10 mouse cellular contexts compared by ENCODE assay signal in the genomic region with DNA sequence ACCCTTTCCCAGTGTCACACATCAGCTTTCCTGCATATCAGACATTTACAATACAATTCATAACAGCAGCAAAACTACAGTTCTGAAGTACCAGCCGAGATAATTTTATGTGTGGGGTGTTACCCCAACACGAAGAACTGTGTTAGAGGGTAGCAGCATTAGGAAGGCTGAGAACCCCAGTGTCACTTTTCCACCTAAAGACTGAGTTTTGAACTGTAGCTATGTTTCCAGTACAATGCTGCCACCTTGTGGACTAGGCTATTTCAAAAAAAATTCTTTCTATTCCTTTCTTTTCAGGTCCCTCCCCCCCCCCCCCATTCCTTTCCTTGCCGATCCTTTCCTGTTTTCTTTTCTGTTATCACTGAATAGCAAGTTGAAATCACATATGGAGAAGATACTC. TPM values are rescaled to one million over a fixed set of nuclear protein-coding genes. Genes with fewer than 3 reads are reported as not detected.
A peak's percentile ranks its signal among the peaks of the same experiment; 100 is the strongest.
DNase-seq lines count a peak whose midpoint lies in the region; ATAC-seq and TF ChIP-seq lines count a peak whose summit lies in the region.
"Had no signal": no experiment of that assay in that cellular context is flagged by ENCODE, and none has a peak within 500 bp of the region (broad histone marks: within the 10 kb centered on the region; RNA-seq: fewer than 3 reads in every experiment).

No protein-coding gene starts in this region.

- no peak overlapping the region for H3K4me2 ChIP-seq in midbrain, embryonic 14.5 days (ENCODE audit: low read length)
- no peak overlapping the region for H3K4me2 ChIP-seq in midbrain, embryonic 13.5 days (replicated peaks)
- no peak overlapping the region for H3K4me2 ChIP-seq in lung, postnatal 0 days (replicated peaks; ENCODE audit: low read depth, low read length)
- H3K4me2 ChIP-seq: hindbrain, embryonic 15.5 days; neural tube, embryonic 13.5 days had no signal

- DNase-seq in frontal cortex, postnatal 14 days (ENCODE audit: low spot score in 2 of 2), result no peak
- peak; percentile 76 for DNase-seq in midbrain, embryonic 14.5 days
- DNase-seq in T-cell, adult 2 months (ENCODE audit: low spot score), result peak; percentile 11
- DNase-seq in forelimb bud, embryonic 11.5 days (ENCODE audit: low read depth, low spot score), result peak; percentile 59
- DNase-seq in lung, postnatal 0 days (ENCODE audit: low spot score), result peak; percentile 73
- DNase-seq in spleen, adult 18-20 months, result no peak

- no peaks in the 10 kb centered on the region for H3K9me3 ChIP-seq in midbrain, embryonic 14.5 days (ENCODE audit: control insufficient read depth, low read length)
- H3K9me3 ChIP-seq in midbrain, embryonic 13.5 days, result no peaks in the 10 kb centered on the region
- H3K9me3 ChIP-seq in lung, postnatal 0 days (ENCODE audit: low read length), result no peaks in the 10 kb centered on the region
- H3K9me3 ChIP-seq: hindbrain, embryonic 15.5 days; neural tube, embryonic 13.5 days had no signal

- no peaks in the 10 kb centered on the region for H3K4me1 ChIP-seq in midbrain, embryonic 14.5 days (ENCODE audit: control insufficient read depth, insufficient read depth, low read length)
- no peaks in the 10 kb centered on the region for H3K4me1 ChIP-seq in midbrain, embryonic 13.5 days (replicated peaks)
- no peaks in the 10 kb centered on the region for H3K4me1 ChIP-seq in lung, postnatal 0 days (ENCODE audit: insufficient read depth, low read depth, low read length)
- H3K4me1 ChIP-seq: hindbrain, embryonic 15.5 days; neural tube, embryonic 13.5 days had no signal

- H3K4me3 ChIP-seq in midbrain, embryonic 14.5 days (replicated peaks; ENCODE audit: low read depth, low read length), result no peak overlapping the region
- H3K4me3 ChIP-seq in midbrain, embryonic 13.5 days (replicated peaks), result no peak overlapping the region
- H3K4me3 ChIP-seq in lung, postnatal 0 days (ENCODE audit: low read depth, low read length), result no peak overlapping the region
- H3K4me3 ChIP-seq: hindbrain, embryonic 15.5 days; neural tube, embryonic 13.5 days had no signal

- no peaks in the 10 kb centered on the region for H3K27me3 ChIP-seq in midbrain, embryonic 14.5 days (ENCODE audit: control insufficient read depth, insufficient read depth, low read length)
- peaks cover under 1% of the 10 kb centered on the region; the same call in 1 of the 2 replicates for H3K27me3 ChIP-seq in midbrain, embryonic 13.5 days
- no peaks in the 10 kb centered on the region for H3K27me3 ChIP-seq in lung, postnatal 0 days (replicated peaks; ENCODE audit: insufficient read depth, low read length)
- H3K27me3 ChIP-seq: hindbrain, embryonic 15.5 days; neural tube, embryonic 13.5 days had no signal

- no peak for TF ChIP-seq EP300 in lung, postnatal 0 days (IDR thresholded peaks at IDR 0.05)

- H3K27ac ChIP-seq in midbrain, embryonic 14.5 days (replicated peaks; ENCODE audit: low read depth, low read length), result no peak overlapping the region
- no peak overlapping the region for H3K27ac ChIP-seq in midbrain, embryonic 13.5 days
- no peak overlapping the region for H3K27ac ChIP-seq in lung, postnatal 0 days (ENCODE audit: low read length)
- H3K27ac ChIP-seq: hindbrain, embryonic 15.5 days; neural tube, embryonic 13.5 days had no signal

- peak; percentile 59 for TF ChIP-seq CTCF in lung, postnatal 0 days (IDR thresholded peaks at IDR 0.05)

- WGBS in midbrain, embryonic 14.5 days, result 41% methylated on average over 3 of the region's 3 CpGs
- WGBS in midbrain, embryonic 13.5 days, result 38% methylated on average over 3 of the region's 3 CpGs
- WGBS in lung, postnatal 0 days, result 17% methylated on average over 3 of the region's 3 CpGs

- peak; percentile 55; the same call in 1 of the 2 replicates for ATAC-seq in frontal cortex, adult (ENCODE audit: low TSS enrichment)
- no peak for ATAC-seq in midbrain, embryonic 14.5 days (ENCODE audit: low FRiP score, low TSS enrichment)
- no peak for ATAC-seq in midbrain, embryonic 13.5 days
- no peak for ATAC-seq in lung, postnatal 0 days

- H3K36me3 ChIP-seq in midbrain, embryonic 14.5 days (ENCODE audit: control insufficient read depth, insufficient read depth, low read length), result no peaks in the 10 kb centered on the region
- no peaks in the 10 kb centered on the region for H3K36me3 ChIP-seq in midbrain, embryonic 13.5 days
- no peaks in the 10 kb centered on the region for H3K36me3 ChIP-seq in lung, postnatal 0 days (ENCODE audit: insufficient read depth, low read length)
- H3K36me3 ChIP-seq: hindbrain, embryonic 15.5 days; neural tube, embryonic 13.5 days had no signal

- H3K9ac ChIP-seq in midbrain, embryonic 14.5 days (replicated peaks; ENCODE audit: low read length), result no peak overlapping the region
- no peak overlapping the region for H3K9ac ChIP-seq in midbrain, embryonic 13.5 days (replicated peaks)
- no peak overlapping the region for H3K9ac ChIP-seq in lung, postnatal 0 days (replicated peaks; ENCODE audit: low read depth)
- H3K9ac ChIP-seq: hindbrain, embryonic 15.5 days; neural tube, embryonic 13.5 days had no signal

RNA-seq across cellular contexts. Expression of a gene that starts 12.4 kb away (rescaled TPM):
- not detected in 2 replicates for polyA plus RNA-seq in midbrain, embryonic 14.5 days (2014; fragmentation: Nextera tagmentation; extraction: Ambion mirVana)
- not detected in 2 replicates for polyA plus RNA-seq in midbrain, embryonic 13.5 days (2015; fragmentation: Nextera tagmentation; extraction: Ambion mirVana)
- 0.70 and 1.3 TPM in 2 replicates for polyA plus RNA-seq in lung, postnatal 0 days (2015; fragmentation: Nextera tagmentation; extraction: Ambion mirVana)
- polyA plus RNA-seq: hindbrain, embryonic 15.5 days; neural tube, embryonic 13.5 days had no signal

RNA-seq across cellular contexts. Expression of a gene that starts 29.6 kb away (rescaled TPM):
- 3.6 and 5.9 TPM in 2 replicates for polyA plus RNA-seq in midbrain, embryonic 14.5 days (2014; fragmentation: Nextera tagmentation; extraction: Ambion mirVana)
- 7.5 and 8.3 TPM in 2 replicates for polyA plus RNA-seq in midbrain, embryonic 13.5 days (2015; fragmentation: Nextera tagmentation; extraction: Ambion mirVana)
- polyA plus RNA-seq in lung, postnatal 0 days (2015; fragmentation: Nextera tagmentation; extraction: Ambion mirVana), result 6.1 and 7.0 TPM in 2 replicates

RNA-seq across cellular contexts. Expression of a gene that starts 56.9 kb away (rescaled TPM):
- polyA plus RNA-seq in midbrain, embryonic 14.5 days (2014; fragmentation: Nextera tagmentation; extraction: Ambion mirVana), result not detected in 2 replicates
- 0.19 TPM in 1 of 2 replicates, not detected in the other for polyA plus RNA-seq in midbrain, embryonic 13.5 days (2015; fragmentation: Nextera tagmentation; extraction: Ambion mirVana)
- polyA plus RNA-seq in lung, postnatal 0 days (2015; fragmentation: Nextera tagmentation; extraction: Ambion mirVana), result not detected in 2 replicates
- polyA plus RNA-seq: neural tube, embryonic 13.5 days had no signal

Comparison
In these comparisons a context has a peak if more than half of its experiments do, and no peak if none do; other contexts are left out.
1. DNase-seq: peak in midbrain, embryonic 14.5 days (single experiment), T-cell, adult 2 months (single experiment), forelimb bud, embryonic 11.5 days (single experiment) and lung, postnatal 0 days (single experiment); none in frontal cortex, postnatal 14 days (0 of 2) and spleen, adult 18-20 months (0 of 2).